In the genomic region with DNA sequence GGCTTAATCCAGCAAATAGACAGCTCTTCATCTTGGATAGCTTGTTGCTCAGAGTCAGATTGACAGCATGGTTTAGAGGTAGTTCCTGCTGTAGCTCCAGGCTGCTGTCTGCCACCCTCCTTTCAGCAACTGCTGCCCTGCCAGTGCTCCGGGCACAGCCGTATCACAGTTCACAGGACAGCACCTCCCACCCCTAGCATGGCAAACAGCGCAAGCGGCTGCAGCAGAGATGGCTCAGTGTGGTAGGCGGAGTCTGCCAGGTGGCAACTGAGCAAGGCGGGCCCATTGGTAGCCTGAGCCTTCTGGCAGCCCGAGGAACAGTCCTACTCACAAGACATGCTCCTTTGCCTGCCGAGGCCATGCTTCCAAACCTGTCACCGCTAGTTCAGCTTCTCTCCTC, we compare ENCODE assay signal across 8 mouse cellular contexts. TPM values are rescaled to one million over a fixed set of nuclear protein-coding genes. Genes with fewer than 3 reads are reported as not detected.
DNase-seq lines count a peak whose midpoint lies in the region; ATAC-seq and TF ChIP-seq lines count a peak whose summit lies in the region.

No protein-coding gene starts in this region.

- 0 out of 2 replicates have a peak, but pooled peaks cover 2% of the 10 kb centered on the region for H3K4me1 ChIP-seq in heart, embryonic 16.5 days (ENCODE audit: control insufficient read depth, insufficient read depth, low read length)
- H3K4me1 ChIP-seq in midbrain, postnatal 0 days (ENCODE audit: insufficient read depth, low read length): no peaks in the 10 kb centered on the region

- no peak overlapping the region for H3K27ac ChIP-seq in gastrocnemius, adult 2 months
- H3K27ac ChIP-seq in heart, embryonic 16.5 days (ENCODE audit: low read length): no peak overlapping the region
- H3K27ac ChIP-seq in midbrain, postnatal 0 days (ENCODE audit: low read depth, low read length): no peak overlapping the region

- DNase-seq in gastrocnemius, adult 2 months: peak; percentile 44
- DNase-seq in gastrocnemius, postnatal 36 days: no peak
- peak; percentile 91 for DNase-seq in MN1 (ENCODE audit: low spot score)
- DNase-seq in cerebellum, postnatal 36 days: peak; percentile 17 to 25
- DNase-seq in kidney, postnatal 36 days: peak; percentile 58 to 65
- peak; percentile 52 for DNase-seq in midbrain, postnatal 0 days (ENCODE audit: low spot score)
- no peak for DNase-seq in urinary bladder, adult 2 months (ENCODE audit: low spot score)

- WGBS in heart, embryonic 16.5 days: 6% methylated on average over 9 of the region's 9 CpGs
- WGBS in midbrain, postnatal 0 days: 6% methylated on average over 9 of the region's 9 CpGs

- H3K4me2 ChIP-seq in heart, embryonic 16.5 days (ENCODE audit: low read depth, low read length): peak overlapping the region; percentile 71
- peak overlapping the region; percentile 54 for H3K4me2 ChIP-seq in midbrain, postnatal 0 days (ENCODE audit: low read depth, low read length, poor library complexity, severe bottlenecking)

- ATAC-seq in heart, embryonic 16.5 days (replicated peaks; ENCODE audit: extremely low read depth, insufficient read depth, low FRiP score): peak; percentile 80
- ATAC-seq in midbrain, postnatal 0 days (ENCODE audit: low FRiP score): peak; percentile 52; the same call in 1 of the 2 replicates

- intact Hi-C loops in gastrocnemius, adult 2 months (cut with DNase I): loop anchor here (5.0 kb wide), 1 partner anchor 314 kb away; no protein-coding TSS in a partner anchor
- intact Hi-C loops in gastrocnemius, postnatal 36 days (cut with DNase I): loop anchor here (5.0 kb wide), 1 partner anchor 204 kb away; no protein-coding TSS in a partner anchor

- no peaks in the 10 kb centered on the region for H3K36me3 ChIP-seq in heart, embryonic 16.5 days (ENCODE audit: control insufficient read depth, insufficient read depth)
- H3K36me3 ChIP-seq in midbrain, postnatal 0 days (ENCODE audit: insufficient read depth, low read length): no peaks in the 10 kb centered on the region

- H3K4me3 ChIP-seq in gastrocnemius, adult 2 months: peak overlapping the region; percentile 43
- peak overlapping the region; percentile 43 for H3K4me3 ChIP-seq in heart, embryonic 16.5 days (ENCODE audit: low read length)
- peak overlapping the region; percentile 24; the same call in 1 of the 2 replicates for H3K4me3 ChIP-seq in midbrain, postnatal 0 days (ENCODE audit: low read depth, low read length)

- H3K27me3 ChIP-seq in heart, embryonic 16.5 days (ENCODE audit: control insufficient read depth, insufficient read depth, low read length): no peaks in the 10 kb centered on the region
- H3K27me3 ChIP-seq in midbrain, postnatal 0 days (ENCODE audit: insufficient read depth, low read length): no peaks in the 10 kb centered on the region

- peak overlapping the region; percentile 43 for H3K9ac ChIP-seq in heart, embryonic 16.5 days (ENCODE audit: low read length)
- H3K9ac ChIP-seq in midbrain, postnatal 0 days (replicated peaks; ENCODE audit: low read length, poor library complexity, severe bottlenecking): no peak overlapping the region

- no peaks in the 10 kb centered on the region for H3K9me3 ChIP-seq in heart, embryonic 16.5 days (replicated peaks; ENCODE audit: control insufficient read depth, low read length)
- H3K9me3 ChIP-seq in midbrain, postnatal 0 days (ENCODE audit: low read length): no peaks in the 10 kb centered on the region

- TF ChIP-seq CTCF in gastrocnemius, adult 2 months (IDR thresholded peaks at IDR 0.05): no peak
- TF ChIP-seq CTCF in midbrain, postnatal 0 days (IDR thresholded peaks at IDR 0.05): no peak

RNA-seq across cellular contexts. Expression of a gene that starts 27.8 kb away (rescaled TPM):
- total RNA-seq in gastrocnemius, adult 2 months (2021): 100 to 1,000 TPM; 342 to 564 TPM
- 100 to 1,000 TPM; 411 to 437 TPM for total RNA-seq in gastrocnemius, postnatal 36 days (2021)
- 478 and 487 TPM in 2 replicates for polyA plus RNA-seq in heart, embryonic 16.5 days (2015; fragmentation: Nextera tagmentation; extraction: Ambion mirVana)
- 226 and 229 TPM in 2 replicates for total RNA-seq in midbrain, postnatal 0 days (2014; rRNA removed)
- polyA plus RNA-seq in midbrain, postnatal 0 days (2015; fragmentation: Nextera tagmentation; extraction: Ambion mirVana): 235 and 251 TPM in 2 replicates
- 99.3 and 124 TPM in 2 replicates for polyA plus RNA-seq in urinary bladder, adult 2 months (2012; rRNA removed)

Comparison
In these comparisons a context has a peak if more than half of its experiments do, and no peak if none do; other contexts are left out.
1. DNase-seq: peak in gastrocnemius, adult 2 months (single experiment), MN1 (single experiment), cerebellum, postnatal 36 days (2 of 2), kidney, postnatal 36 days (2 of 2) and midbrain, postnatal 0 days (single experiment); none in gastrocnemius, postnatal 36 days (0 of 2) and urinary bladder, adult 2 months (single experiment).
2. Peak in every context shown above with its lines, with median percentiles within 50 percentile points of each other: H3K4me3 ChIP-seq.